Mouse (Mus musculus) kidney, postnatal 36 days (tissue): ENCODE data around the gene Fam207a.

Experiments
- DNase-seq, 2 experiments: peaks; one replicate each; pipeline ENCODE4 v3.0.0; 2021 to 2022; ENCODE audit warnings: mixed read lengths in 2 of 2

The Fam207a gene

DNA sequence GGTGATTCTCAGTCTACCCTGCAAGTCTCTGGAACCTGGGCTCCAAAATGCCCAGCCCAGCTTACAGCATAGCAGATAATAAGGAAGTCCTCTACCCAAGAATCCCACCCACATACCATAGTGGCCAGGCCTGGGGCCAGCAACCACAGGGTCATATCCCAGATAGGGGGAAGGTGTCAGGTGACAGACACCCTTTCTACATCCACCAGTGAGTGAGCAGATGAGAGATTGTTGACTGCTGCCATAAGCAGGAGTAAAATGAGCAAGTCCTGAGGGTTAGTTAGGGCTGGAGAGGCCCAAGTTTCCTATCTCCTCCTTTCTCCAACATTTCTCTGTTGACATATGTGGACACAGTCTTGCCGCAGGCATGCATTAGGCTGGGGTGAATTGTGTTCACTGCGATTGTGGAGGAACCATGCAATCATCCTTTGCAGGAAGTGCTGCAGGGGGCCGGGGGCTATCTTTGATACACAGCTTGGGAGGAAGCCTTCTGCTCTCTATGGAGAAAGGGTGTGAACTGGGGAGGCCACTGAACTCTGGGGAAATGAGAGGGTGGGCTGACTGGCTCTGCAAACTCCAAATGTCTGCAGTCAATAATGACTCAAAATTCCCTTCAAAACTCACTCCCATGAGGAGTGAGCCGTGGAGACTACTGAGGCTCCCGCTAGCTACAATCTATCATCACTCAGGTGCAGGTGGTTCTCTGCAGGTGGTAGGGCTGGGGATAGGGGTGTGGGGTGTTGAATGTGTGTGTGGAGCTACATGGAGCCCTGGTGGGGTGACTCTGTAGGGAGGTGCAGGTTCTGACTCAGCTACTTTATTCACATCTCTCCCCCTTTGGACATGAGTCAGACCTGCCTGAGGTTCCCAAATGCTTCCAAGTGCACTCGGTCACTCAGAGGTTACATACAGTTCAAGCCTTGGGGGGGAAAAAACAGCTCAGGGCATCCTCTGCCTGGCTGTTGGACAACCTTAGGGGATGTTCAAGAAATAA, 15.7 kb upstream of the Fam207a start:
- no peak for DNase-seq

DNA sequence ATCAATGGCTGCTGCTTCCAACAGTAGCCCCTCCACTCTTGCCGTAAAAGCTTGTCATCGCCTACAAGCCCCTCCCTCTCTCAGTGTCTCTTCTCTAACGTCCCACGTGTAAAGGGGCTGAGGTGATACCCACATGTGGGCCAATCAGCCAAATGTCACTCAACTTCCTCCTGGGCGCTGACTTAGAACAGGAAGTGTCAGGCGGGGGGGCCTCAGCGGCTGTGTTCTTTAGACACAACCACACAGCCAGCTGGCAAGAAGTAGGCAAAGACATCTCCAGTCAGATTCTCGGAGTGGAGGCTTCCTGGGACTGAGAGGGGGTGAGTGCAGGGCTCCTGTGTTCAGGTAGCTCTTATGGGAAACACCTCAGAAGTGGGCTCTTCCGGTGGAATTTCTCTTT, 14.6 kb upstream of the Fam207a start, which contains the start of gene Itgb2:
Gene Itgb2 (plus strand): TSS at position 113 of the 400 bp plus-strand sequence.
- DNase-seq = no peak

DNA sequence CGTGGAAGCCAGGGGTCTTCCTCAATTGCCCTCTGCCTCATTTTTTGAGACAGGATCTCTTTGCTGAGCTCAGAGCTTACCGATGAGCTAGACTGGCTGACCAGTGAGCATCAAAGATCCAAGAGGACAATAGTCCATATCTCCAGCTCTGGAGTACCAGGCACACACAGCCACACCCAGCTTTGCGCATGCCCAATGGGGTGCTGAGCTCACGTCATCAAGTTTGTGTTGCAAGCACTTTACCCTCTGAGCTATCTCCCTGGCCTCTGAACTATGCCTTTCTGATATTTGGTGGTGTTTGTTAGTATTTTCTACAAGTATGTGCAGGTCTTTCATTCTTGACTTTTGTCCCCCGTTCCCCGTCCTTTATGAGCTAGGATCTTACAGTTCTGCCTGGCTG, 13.0 kb upstream of the Fam207a start:
- no peak for DNase-seq

DNA sequence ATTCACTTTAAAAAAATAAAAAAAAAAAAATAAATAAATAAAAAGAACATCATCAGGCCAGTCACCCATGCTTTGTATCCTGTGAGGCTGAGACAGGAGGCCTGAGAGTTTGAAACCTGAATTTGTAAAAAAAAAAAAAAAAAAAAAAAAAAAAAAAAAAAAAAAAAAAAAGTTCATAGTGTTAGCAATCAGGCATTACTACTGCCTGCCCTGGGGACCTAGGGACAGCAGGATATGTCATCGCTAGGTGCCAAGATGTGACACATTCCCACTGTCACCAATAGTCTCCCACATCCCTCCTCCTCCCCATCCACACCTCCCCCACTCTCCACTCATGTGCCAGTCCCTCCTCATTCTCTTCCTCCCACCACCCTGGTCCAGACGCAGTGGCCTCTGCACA, 10.9 kb upstream of the Fam207a start:
- DNase-seq = no peak

DNA sequence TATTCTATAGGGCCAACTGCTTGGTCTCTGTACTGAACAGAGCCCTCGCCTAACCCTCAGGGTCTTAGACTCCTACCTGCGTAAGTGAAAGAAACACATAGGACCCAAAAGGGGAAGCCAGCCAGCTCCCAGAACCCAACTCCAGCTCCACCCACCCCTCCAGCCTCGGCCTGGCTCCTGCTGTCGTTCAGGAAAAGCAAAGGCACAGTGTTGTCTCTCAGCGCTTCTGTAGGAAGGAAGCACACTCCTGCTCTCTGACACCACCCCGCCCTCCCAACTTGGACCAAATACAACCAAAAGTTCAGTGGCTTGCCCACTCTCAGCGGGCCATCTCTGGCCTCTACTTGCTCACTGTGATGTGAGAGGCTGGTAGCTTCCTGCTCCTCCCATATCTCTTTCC, 7.7 kb upstream of the Fam207a start:
- DNase-seq = peak; percentile 52 to 72

DNA sequence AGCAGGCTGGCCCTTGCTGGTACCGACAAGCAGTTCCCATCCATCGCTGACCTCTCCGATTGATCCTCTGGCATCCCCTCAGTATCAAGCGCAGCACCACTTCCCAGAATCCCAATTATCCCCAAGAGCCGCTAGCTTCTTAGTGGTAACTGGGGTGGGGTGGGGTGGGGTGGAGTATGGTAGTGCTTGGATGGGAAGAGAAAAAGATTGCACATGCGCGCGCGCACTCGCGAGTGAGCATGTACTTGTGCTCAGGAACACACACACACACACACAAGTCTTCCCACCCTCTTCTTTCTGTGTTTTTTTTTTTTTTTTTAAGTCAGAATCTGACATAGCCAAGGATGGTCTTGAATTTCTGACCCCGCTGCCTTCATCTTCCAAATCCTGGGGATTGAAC, 7.2 kb upstream of the Fam207a start:
- no peak for DNase-seq

DNA sequence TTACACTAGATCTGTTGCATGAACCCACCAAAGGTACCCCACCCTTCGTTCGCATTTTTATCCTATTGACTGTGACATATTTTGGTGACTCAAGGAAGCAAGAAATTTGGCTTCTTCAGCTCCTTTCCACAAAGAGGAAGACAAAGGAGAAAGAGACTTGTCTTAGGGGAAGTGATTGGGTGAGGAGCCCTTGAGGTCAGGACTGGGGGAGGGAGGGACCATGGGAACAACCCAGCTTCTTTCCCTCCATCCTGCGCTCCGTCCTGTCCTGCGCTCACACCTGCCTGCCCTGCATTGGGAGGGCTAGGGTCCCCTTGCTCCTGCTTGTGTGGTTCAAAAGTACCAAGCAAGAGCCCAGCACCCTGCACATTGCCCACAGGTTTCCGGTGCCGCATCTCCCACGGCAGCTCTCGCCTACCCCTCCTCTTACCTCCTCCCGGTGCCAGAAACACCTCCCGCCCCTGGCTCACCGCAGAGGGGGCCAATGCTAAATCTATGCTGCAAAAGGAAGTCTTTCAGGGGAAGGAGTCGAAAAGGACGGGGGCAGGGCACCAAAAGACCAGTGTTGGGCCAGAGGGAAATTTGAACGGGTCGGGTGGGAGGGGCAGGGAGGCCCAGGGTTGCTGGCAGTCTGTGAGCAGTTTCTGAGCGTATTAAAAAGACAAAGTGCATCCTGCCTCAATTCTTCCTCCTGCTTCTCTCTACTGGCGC, 6.6 kb upstream of the Fam207a start:
- no peak for DNase-seq

DNA sequence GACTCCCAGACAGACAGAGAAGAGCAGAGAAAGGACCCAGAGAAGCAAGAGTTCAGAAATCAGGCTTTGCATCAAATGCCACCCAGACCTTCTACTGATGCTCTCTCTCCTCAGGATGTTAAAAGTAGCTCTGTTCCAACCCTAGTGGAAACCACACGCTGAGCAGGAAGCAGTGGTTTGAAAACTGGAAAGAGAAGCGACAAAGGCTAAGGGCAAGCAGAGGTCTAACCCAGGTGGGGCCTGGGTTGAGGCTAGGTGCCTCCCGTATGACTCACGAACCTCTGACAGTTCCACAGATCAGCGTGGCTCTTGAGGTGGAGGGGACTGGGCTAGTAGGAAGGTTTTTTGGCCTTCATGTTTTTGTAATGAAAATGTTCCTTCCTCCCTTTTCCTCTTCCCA, 4.9 kb upstream of the Fam207a start:
- no peak for DNase-seq

DNA sequence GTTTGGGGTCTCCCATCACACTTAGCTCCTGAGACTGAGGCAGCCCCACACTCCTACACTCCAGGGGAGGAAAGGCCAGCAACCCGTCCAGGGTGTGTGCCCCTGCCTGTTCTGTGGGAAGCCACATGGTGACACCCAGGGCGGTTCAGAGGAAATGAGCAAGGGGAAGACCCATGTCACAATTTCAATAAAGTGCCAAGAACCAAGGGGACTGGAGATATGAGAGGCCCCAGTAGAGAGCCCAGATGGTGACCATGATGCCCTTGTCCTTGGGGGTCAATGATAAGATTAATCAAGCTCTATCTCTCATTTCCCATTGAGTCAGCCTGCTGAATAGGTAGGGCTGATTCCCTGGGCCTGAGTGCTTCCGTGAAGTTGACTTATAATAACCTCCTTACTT, 3.6 kb upstream of the Fam207a start:
- peak; percentile 22 to 56 for DNase-seq

DNA sequence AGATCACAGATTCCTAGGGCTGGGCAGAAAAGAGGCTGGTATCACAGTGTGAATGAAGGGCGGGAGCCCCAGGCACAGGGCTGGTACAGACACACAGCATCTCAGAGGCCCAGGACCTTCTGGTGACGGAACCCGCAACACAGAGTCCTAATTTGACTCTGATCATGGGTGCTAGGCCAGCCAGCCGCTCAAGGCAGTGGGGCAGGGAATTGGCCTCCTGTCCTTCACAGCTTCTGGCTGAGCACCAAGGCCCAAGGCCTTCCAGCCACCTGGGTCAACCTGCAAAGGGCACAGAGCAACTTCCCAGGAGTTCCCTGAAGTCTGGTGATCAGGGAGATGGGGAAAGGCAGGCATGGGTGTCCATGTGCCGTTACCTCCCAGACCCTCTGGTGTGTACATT, 2.2 kb upstream of the Fam207a start:
- DNase-seq = peak; percentile 80 to 85

DNA sequence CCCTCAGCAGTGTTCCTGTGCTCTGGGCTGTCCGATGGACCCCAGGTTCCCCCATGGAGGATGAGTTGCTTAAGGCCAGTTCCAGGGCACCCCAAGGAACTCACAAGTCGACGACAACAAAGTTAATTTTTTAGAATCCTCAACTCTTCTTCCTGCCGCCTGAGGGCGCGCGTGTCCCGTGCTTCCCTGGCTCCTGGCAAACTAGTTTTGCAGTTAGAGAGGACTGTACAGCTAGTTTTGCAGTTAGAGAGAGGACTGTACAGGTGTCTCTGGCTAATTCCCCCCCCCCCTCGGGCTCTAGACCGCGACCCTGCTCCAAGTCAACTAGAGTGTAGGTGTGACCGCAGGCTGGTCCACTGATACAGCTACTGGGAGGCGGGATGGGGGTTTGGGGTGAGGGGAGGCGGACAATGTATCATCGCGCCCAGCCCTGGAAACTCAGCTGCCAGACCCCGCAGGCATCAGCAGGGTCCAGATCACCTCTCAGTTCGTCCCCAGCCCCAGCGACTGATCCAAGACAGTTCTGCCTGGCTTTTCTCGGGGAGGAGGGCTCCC, 1.6 kb upstream of the Fam207a start:
- DNase-seq = peak; percentile 70 to 86

DNA sequence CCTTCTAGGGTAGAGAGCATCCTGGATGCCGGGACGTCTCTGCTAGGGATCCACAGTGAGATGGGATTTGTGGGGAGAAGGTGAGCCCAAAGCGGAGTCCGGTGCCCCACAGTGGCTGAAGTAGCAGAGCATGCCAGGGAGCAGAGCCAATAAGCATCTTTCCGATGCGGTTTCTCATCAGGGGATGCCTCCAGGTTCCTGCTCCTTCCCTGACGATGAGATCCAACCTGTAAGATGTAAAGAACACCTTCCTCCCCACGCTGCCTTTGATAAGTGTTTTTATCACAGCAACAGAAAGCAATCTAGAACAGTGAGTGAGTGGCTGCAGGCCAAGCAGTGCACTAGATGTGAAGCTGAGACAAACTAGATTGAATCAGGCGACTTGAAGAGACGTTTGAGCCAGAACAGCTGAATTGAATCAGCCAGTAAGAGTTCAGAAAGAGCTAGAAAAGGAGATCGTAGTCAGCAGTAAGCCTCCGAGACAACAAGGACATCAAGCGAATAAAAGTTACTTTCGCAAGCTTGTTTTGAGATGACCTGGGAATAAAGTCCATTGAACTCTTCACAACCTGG, 880 bp upstream of the Fam207a start:
- DNase-seq = peak; percentile 48 to 68

DNA sequence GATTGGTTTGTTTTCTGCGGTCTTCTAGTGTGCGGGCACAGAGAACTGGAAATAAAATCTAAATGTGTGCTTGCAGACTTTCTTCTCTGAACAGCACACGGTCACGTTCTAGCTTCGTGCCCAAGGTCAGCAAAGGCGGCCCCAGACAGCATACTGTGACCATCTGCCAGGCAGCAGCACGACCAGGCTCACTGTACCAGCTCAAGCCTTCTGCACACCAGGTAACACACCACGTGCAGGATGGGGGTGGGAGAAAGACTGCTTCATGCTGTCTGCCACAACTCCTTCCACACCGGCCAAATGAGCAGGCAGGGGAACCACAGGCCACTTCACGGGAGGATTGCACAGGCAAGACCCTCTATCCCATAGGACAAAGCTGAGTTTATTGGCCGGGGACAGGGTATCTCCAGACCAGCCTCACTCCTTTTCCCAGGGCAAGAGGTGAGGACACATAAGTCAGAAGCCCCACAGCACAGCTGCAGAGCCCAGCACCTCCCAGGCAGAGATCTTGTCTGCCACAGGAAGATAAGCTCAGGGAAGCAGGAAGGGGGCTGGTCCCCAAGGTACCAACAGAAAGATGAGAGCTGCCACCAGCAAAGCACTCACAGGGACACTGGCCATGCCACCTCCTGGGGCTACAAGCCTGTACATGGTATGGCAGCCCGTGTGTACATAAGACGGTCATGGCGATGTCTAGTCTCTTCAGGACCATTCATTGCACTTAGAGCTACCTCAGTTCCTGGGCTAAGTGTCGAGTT, 5.2 kb downstream of the Fam207a start:
- DNase-seq = peak; percentile 50 to 62

DNA sequence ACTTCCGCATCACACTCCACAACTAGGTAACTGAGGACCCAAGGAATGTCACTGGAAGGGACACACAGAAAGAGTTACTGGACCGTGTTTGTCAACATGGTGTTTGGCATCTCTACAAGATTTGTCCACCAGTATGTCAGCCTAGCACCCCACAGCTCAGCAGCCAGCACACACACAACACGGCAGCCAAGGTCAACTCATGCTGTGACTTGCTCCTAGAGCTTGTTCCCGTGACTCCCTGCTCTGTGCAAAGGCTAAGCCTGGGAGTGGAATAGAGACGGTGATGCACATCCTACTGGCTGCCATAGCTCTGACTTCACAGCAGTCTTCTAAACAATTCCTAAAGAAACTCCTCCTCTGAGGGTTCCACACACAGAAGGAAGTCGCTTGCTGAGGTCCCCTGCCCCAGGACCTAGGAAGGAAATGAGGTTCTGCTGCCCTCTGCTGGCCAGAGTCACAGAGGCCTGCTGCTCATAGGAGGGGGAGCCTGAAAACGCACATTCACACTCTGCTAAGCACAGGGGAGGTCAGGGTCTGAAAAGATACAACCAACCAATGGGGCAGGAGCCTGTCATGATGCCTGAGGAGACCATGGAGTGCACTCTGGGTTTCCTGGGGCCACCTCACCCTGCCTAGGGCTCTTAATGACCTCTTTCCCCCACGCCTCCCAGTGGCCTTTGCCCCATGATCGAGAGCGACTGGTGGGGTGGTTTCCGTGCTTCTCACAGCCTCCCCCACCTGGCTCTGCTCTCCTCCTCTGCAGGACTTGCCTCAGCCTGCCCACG, 6.0 kb downstream of the Fam207a start:
- peak; percentile 87 to 95 for DNase-seq

DNA sequence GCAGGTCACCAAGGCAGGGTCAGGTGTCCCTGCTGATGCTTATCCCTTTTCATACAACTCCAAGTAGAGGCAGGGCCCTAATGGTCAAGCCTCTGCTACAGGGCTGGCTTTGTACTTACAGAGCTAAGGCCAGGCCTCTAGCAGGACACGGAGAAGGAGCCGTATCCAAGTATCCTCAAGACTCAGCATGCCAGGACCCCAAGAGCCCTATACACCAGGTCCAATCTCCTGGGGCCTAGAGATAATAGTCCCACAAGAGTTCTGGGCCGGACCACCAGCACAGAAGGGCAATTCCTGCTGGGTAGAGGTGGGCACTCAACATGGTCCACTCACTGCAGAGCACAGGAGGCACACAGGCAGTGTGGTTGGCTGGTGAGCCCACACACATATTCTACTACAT, 6.8 kb downstream of the Fam207a start:
- DNase-seq = no peak

DNA sequence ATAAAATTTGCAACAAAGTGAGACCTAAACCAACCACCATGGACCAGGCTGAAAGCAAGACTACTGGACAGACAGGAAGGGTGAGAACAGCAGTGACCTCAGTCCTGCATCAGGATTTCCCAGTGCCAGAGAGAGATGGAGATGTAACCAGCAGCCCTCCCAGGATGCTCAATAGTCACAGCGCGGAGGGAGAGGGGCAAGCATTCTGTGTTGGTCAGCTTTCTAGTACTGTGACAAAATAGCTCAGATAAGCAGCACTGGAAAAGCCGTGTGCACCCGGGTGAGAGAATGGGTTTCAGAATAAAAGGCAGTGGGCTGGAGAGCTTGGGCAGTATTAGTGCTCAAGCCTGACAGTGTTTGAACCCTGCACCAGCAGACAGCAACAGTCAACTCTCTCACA, 7.8 kb downstream of the Fam207a start:
- DNase-seq = no peak

DNA sequence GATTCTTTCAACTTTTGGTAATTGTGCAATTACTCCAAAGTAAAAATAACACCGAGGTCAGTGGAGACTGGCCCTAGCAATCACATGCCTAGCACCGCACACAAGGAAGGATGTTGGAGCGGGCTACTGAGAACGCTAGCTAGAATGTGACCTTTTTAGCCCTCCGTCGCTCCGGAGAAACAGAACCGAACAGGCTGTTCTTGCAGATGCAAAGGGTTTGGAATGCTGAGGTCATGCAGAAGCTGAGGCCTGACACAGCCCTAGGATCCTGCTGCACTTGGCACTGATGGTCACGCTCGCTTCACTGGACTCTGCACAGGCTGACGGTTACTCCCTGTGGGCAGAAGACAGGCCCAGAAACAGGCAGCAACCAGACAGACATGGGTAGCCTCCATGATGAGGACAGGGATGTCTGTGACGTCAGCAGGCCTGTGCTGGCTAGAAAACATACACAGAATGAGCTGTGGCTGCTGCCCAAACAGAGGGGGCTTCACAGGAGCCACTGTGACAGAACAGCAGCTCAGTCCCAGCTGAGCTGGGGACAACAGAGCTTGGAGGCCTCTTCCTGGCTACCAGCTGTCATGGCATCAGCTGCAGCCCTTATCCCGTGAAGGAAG, 8.5 kb downstream of the Fam207a start:
- peak; percentile 76 to 91 for DNase-seq

DNA sequence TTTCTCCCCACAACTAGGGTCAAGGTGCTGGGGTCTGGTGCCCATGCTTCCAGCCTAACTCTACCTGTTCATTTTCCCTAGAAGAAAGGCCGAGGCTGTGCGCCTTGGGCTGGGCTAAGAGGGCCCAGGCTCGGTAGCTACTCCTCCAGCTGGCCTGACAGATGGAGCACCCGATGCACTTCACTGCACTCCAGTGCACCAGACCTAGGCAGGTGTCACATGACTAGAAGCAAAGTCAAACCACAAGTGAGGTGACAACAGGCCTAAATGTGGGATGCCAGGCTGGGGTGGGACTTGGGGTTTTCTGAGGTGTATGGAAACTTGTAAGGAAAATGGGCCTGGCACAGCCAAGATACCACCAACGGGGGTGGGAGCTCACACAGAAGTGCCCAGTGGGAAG, 9.1 kb downstream of the Fam207a start:
- peak; percentile 71 to 78 for DNase-seq

DNA sequence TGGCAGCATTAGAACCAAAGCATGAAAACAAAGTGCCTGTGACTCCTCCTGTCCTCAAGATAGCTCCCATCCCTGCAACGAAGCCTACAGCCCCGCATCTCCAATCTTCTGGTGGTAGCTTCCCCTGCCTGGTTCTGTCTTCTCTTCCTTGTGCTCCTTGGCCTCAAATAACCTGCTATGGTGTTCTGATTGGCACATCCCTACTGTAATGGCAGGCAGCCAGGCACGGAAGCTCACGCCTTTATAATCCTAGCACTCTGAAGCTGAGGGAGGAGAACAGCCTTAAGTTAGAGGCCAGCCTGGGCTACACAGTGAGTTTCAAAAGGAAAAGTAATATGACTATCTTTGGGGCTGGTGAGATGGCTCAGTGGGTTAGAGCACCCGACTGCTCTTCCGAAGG, 11.4 kb downstream of the Fam207a start:
- DNase-seq = peak; percentile 55 to 72

DNA sequence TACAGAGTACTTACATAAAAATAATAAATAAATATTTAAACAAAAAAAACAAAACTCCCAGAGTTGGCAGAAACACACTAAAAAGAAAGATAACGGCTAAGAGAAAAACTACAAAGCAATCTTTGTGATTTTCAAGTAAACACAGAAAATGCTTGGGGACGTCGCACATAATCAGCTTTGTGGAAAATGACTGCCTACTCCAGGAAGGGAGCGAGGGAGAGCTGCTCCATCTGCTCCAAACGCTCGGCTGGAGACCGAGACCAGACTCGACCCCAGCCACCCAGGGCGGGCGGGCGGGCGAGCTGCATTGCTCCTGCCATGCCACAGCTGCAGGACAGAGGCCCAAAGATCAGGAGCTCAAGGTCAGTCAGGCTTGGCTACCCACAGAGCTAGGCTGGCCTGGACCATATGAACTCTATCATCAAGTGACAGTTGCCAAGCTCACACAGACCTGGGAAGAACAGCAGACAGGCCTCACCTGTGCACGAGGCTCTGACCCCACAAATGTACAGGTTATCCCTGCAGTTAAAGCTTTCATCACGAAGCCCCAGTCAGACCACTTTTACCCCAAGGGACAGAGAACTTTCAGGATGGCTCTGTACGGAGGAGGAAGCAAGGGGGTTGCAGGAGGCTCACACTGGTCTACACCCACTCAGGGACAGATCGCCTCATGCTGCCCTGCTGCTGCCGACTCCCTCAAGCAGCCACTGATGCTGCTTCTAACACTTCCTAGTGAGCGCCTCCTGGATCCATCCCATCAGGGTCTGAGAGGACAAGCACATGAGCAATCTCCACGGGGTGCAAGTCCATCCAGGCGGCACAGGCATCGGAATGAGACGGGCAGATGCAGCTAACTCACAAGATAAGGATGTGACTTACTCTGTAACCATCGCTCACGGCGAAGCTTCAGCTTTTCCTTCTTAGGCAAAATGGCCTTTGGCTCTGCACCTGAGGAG, 12.3 kb downstream of the Fam207a start:
- peak in 1 of 2 experiments; percentile 39 for DNase-seq
